Mouse (Mus musculus) intestine, embryonic 15.5 days (tissue): Measurements from ENCODE around the gene Hemgn. TPM values are rescaled to one million over a fixed set of nuclear protein-coding genes. Genes with fewer than 3 reads are reported as not detected.

ENCODE experiments used
- ATAC-seq: fragments of 200-750 bp; cut with Nextera tagmentation; 2 replicates; pipeline ENCODE4 v1.8.0; 2017; ENCODE audit warnings: moderate TSS enrichment, moderate library complexity
- H3K27ac ChIP-seq: fragments of 300-500 bp; sonication (generic); 2 replicates; pipeline ENCODE4 v1.5.1; 2015; ENCODE audit warnings: mild to moderate bottlenecking, inconsistent platforms
- H3K27me3 ChIP-seq: fragments of 300-500 bp; sonication (generic); replicated peaks from 2 replicates; pipeline ENCODE4 v1.6.1; 2015; ENCODE audit warnings: inconsistent platforms
- H3K36me3 ChIP-seq: fragments of 300-500 bp; sonication (generic); 2 replicates; pipeline ENCODE4 v1.6.1; 2015; ENCODE audit warnings: inconsistent platforms
- H3K4me1 ChIP-seq: fragments of 300-500 bp; sonication (generic); replicated peaks from 2 replicates; pipeline ENCODE4 v1.6.1; 2015; ENCODE audit warnings: inconsistent platforms
- H3K4me2 ChIP-seq: fragments of 300-500 bp; sonication (generic); replicated peaks from 2 replicates; pipeline ENCODE4 v1.6.1; 2015; ENCODE audit warnings: mild to moderate bottlenecking, inconsistent platforms
- H3K4me3 ChIP-seq: fragments of 300-500 bp; sonication (generic); replicated peaks from 2 replicates; pipeline ENCODE4 v1.5.1; 2015; ENCODE audit warnings: inconsistent platforms
- H3K9ac ChIP-seq: fragments of 300-500 bp; sonication (generic); 2 replicates; pipeline ENCODE4 v1.6.1; 2015; ENCODE audit warnings: inconsistent platforms
- H3K9me3 ChIP-seq: fragments of 300-500 bp; sonication (generic); 2 replicates; pipeline ENCODE4 v1.6.1; 2016; ENCODE audit warnings: inconsistent platforms
- WGBS: fragments of 180-500 bp; shearing (Covaris S2); methylation state at CpG from one replicate; pipeline ENCODE4 v1.1.7; 2015; 5-methylcytosine and 5-hydroxymethylcytosine counted together
- polyA plus RNA-seq: library from polyadenylated mRNA; unstranded; fragments of >200 nt; fragmentation: Nextera tagmentation; extraction: Ambion mirVana; gene quantifications from 2 replicates; pipeline ENCODE4 v1.2.1, GENCODE M21; 2015

Hemgn gene
- polyA plus RNA-seq, 1 experiment from 2014 or later = 4.8 TPM

- H3K9ac ChIP-seq = no peak overlapping the region
- no peak overlapping the region for H3K27ac ChIP-seq
- H3K36me3 ChIP-seq = no peaks in the 10 kb centered on the region
- no peaks in the 10 kb centered on the region; the same call in 1 of the 2 replicates for H3K4me1 ChIP-seq
- H3K4me2 ChIP-seq = peak overlapping the region; percentile 40; the same call in 1 of the 2 replicates
- ATAC-seq = peak; percentile 86
- H3K9me3 ChIP-seq = no peaks in the 10 kb centered on the region
- H3K4me3 ChIP-seq = no peak overlapping the region
- H3K27me3 ChIP-seq = peaks cover 9% of the 10 kb centered on the region; the same call in 1 of the 2 replicates
- WGBS = 4% methylated on average over 19 of the region's 19 CpGs
Measured at GRCm38 (mm10) chr4:46371030-46371429, 42.3 kb downstream of the Hemgn start.

- no peak overlapping the region for H3K9ac ChIP-seq
- H3K4me1 ChIP-seq = no peaks in the 10 kb centered on the region; the same call in 1 of the 2 replicates
- no peaks in the 10 kb centered on the region for H3K9me3 ChIP-seq
- no peaks in the 10 kb centered on the region for H3K36me3 ChIP-seq
- no peak overlapping the region for H3K27ac ChIP-seq
- H3K4me2 ChIP-seq = no peak overlapping the region
- H3K27me3 ChIP-seq = peaks cover 9% of the 10 kb centered on the region; the same call in 1 of the 2 replicates
- H3K4me3 ChIP-seq = no peak overlapping the region
- peak; percentile 56 for ATAC-seq
- 47% methylated on average over 6 of the region's 6 CpGs for WGBS
Measured at GRCm38 (mm10) chr4:46370406-46370805, 42.9 kb downstream of the Hemgn start.

- Histone ChIP-seq H3K4me2 (no peak overlapping the region), H3K27ac (no peak overlapping the region), H3K27me3 (peaks cover 9% of the 10 kb centered on the region; the same call in 1 of the 2 replicates), H3K4me3 (no peak overlapping the region), H3K9me3 (no peaks in the 10 kb centered on the region), H3K9ac (no peak overlapping the region), H3K36me3 (no peaks in the 10 kb centered on the region), H3K4me1 (no peaks in the 10 kb centered on the region; the same call in 1 of the 2 replicates)
- 65% methylated on average over 4 of the region's 4 CpGs for WGBS
- no peak for ATAC-seq
Measured at GRCm38 (mm10) chr4:46369070-46369469, 44.2 kb downstream of the Hemgn start.

DNA sequence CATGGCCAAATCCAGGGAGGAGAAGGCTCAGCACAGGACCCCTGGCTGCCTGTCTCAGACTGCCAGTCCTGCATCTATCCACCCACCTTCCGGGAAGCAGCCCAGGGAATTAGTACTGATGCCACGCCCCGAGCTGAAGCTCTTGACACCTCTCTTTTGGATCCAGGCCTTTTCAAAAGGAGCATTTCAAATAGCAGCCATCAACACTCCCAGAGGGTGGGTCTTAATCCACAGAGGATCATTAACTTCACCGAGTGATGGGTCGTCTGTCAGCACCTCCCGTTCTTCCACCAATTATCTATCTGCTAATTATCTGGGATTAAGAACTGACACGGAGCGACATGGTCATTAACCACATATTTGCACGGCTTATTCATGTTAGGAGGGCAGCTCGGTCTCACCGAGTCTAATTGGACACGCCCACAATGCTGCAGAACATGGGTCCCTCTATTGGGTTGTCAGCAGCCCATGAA, 45.8 kb downstream of the Hemgn start:
- Histone ChIP-seq H3K27ac (no peak overlapping the region), H3K36me3 (no peaks in the 10 kb centered on the region), H3K4me2 (no peak overlapping the region), H3K4me1 (no peaks in the 10 kb centered on the region; the same call in 1 of the 2 replicates), H3K4me3 (no peak overlapping the region), H3K9ac (no peak overlapping the region), H3K9me3 (no peaks in the 10 kb centered on the region), H3K27me3 (peaks cover 9% of the 10 kb centered on the region; the same call in 1 of the 2 replicates)
- no peak for ATAC-seq
- WGBS = 10% methylated on average over 12 of the region's 12 CpGs

GRCm38 (mm10) chr4:46364360-46364759, 48.9 kb downstream of the Hemgn start:
- H3K4me2 ChIP-seq = no peak overlapping the region
- WGBS = 77% methylated on average over 2 of the region's 2 CpGs
- peaks cover 9% of the 10 kb centered on the region; the same call in 1 of the 2 replicates for H3K27me3 ChIP-seq
- H3K9me3 ChIP-seq = no peaks in the 10 kb centered on the region
- no peaks in the 10 kb centered on the region for H3K4me1 ChIP-seq
- H3K27ac ChIP-seq = no peak overlapping the region
- H3K9ac ChIP-seq = no peak overlapping the region
- no peaks in the 10 kb centered on the region for H3K36me3 ChIP-seq
- no peak overlapping the region for H3K4me3 ChIP-seq
- ATAC-seq = no peak

DNA sequence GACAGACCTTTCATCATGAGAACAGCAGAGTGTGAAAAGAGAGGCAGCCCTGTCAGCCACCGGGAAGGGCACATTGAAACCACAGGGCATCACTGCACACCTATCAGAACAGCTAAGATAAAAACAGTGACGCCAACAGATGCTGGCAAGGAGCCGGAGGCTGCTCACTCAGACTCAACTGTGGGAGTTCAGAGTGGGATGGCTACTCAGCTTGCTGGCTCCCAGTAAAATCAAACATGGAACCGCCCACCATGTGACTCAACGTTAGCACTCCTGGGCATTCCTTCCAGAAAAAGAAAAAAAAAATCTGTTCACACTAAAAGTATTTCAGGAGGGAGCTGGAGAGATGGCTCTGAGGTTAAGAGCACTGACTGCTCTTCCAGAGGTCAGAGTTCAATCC, 52.0 kb downstream of the Hemgn start:
- no peaks in the 10 kb centered on the region for H3K9me3 ChIP-seq
- no peak overlapping the region for H3K4me3 ChIP-seq
- H3K4me1 ChIP-seq = no peaks in the 10 kb centered on the region
- H3K4me2 ChIP-seq = no peak overlapping the region
- ATAC-seq = no peak
- H3K9ac ChIP-seq = no peak overlapping the region
- WGBS = 69% methylated on average over 5 of the region's 5 CpGs
- H3K27me3 ChIP-seq = peaks cover 4% of the 10 kb centered on the region
- no peak overlapping the region for H3K27ac ChIP-seq
- H3K36me3 ChIP-seq = no peaks in the 10 kb centered on the region

GRCm38 (mm10) chr4:46359539-46360253, 53.6 kb downstream of the Hemgn start:
- Histone ChIP-seq H3K36me3 (no peaks in the 10 kb centered on the region), H3K9ac (no peak overlapping the region), H3K27ac (no peak overlapping the region), H3K4me3 (no peak overlapping the region), H3K9me3 (no peaks in the 10 kb centered on the region), H3K4me1 (no peaks in the 10 kb centered on the region), H3K4me2 (no peak overlapping the region), H3K27me3 (peaks cover 6% of the 10 kb centered on the region)
- ATAC-seq = no peak
- 70% methylated on average over 12 of the region's 12 CpGs for WGBS

DNA sequence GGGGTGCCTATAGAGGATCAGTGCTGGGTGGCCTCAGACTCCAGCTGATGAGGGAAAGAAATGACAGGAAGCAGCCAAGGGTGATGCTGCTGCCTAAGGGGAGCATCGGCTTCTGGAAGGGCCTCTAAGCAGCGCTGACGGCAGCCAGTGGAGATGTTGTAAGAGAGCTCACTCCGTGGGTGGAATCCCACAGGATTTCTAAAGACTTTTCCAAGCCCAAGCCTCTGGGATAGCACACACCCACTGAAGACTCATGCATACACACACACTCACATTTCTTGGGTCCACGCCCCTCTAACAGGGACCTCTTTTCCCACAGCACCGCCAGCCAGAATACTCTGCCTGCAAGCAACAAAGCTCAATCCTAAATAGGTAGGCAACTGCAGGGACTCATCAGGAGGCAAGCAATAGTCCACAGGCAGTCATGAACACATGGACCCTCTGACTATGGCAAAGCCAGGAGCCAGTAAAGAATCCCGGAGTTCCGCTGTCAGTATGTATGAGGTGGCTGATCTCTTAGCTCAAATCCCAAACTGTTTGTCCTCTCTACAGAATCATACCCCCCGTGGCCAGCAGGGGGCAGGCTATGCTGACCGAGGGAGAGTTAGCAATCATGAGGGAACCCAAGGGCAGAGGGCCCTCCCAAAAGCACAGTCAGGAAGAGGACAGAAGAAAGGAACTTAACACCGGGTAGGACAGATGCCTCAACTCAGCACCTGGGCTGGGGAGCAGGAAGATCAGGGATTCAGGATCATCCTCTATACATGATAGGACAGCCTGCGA, 56.8 kb downstream of the Hemgn start:
- Histone ChIP-seq H3K9me3 (no peaks in the 10 kb centered on the region), H3K27ac (no peak overlapping the region), H3K4me2 (no peak overlapping the region), H3K9ac (no peak overlapping the region), H3K27me3 (peaks cover 20% of the 10 kb centered on the region), H3K4me1 (no peaks in the 10 kb centered on the region), H3K4me3 (no peak overlapping the region), H3K36me3 (no peaks in the 10 kb centered on the region)
- 51% methylated on average over 12 of the region's 12 CpGs for WGBS
- no peak for ATAC-seq

- 22% methylated on average over 10 of the region's 10 CpGs for WGBS
- Histone ChIP-seq H3K4me2 (no peak overlapping the region), H3K27me3 (peaks cover 52% of the 10 kb centered on the region), H3K36me3 (no peaks in the 10 kb centered on the region), H3K9ac (no peak overlapping the region), H3K9me3 (no peaks in the 10 kb centered on the region), H3K4me3 (no peak overlapping the region), H3K4me1 (no peaks in the 10 kb centered on the region), H3K27ac (no peak overlapping the region)
- no peak for ATAC-seq
Measured at GRCm38 (mm10) chr4:46353045-46353444, 60.3 kb downstream of the Hemgn start.

GRCm38 (mm10) chr4:46349530-46349929, 63.8 kb downstream of the Hemgn start:
- no peaks in the 10 kb centered on the region for H3K36me3 ChIP-seq
- WGBS = 54% methylated on average over 5 of the region's 5 CpGs

GRCm38 (mm10) chr4:46348897-46349296, 64.4 kb downstream of the Hemgn start:
- no peak overlapping the region for H3K4me2 ChIP-seq
- ATAC-seq = no peak
- no peaks in the 10 kb centered on the region for H3K36me3 ChIP-seq
- no peak overlapping the region for H3K4me3 ChIP-seq
- no peak overlapping the region for H3K9ac ChIP-seq
- H3K9me3 ChIP-seq = no peaks in the 10 kb centered on the region
- WGBS = 27% methylated on average over 9 of the region's 9 CpGs
- peaks cover 87% of the 10 kb centered on the region for H3K27me3 ChIP-seq
- H3K27ac ChIP-seq = no peak overlapping the region
- peaks cover 8% of the 10 kb centered on the region for H3K4me1 ChIP-seq

More at GRCm38 (mm10) chr4:46349530-46349929, 63.8 kb downstream of the Hemgn start:
- no peak overlapping the region for H3K27ac ChIP-seq
- H3K4me3 ChIP-seq = no peak overlapping the region
- H3K4me2 ChIP-seq = no peak overlapping the region
- H3K27me3 ChIP-seq = peaks cover 81% of the 10 kb centered on the region
- ATAC-seq = no peak
- H3K4me1 ChIP-seq = peaks cover 2% of the 10 kb centered on the region
- H3K9ac ChIP-seq = no peak overlapping the region
- no peaks in the 10 kb centered on the region for H3K9me3 ChIP-seq
